Mouse (Mus musculus) thymus, postnatal 25 days (tissue): ENCODE data around the gene 6430550D23Rik.

ENCODE experiments used
- DNase-seq: peaks from one replicate; pipeline ENCODE4 v3.0.0; 2022

6430550D23Rik gene

GRCm38 (mm10) chr2:156007888-156008532, at the start of gene 6430550D23Rik, which contains the start of gene Ergic3:
Gene 6430550D23Rik, minus strand, starts transcription at chr2:156007977.
Gene Ergic3, plus strand, starts transcription at chr2:156008045.
- peak; percentile 99 for DNase-seq

GRCm38 (mm10) chr2:156052816-156053215, 45.0 kb upstream of the 6430550D23Rik start, which contains the start of gene Fer1l4:
Gene Fer1l4, minus strand, starts transcription at chr2:156052947.
- no peak for DNase-seq

GRCm38 (mm10) chr2:156047929-156048328, 40.2 kb upstream of the 6430550D23Rik start:
- peak; percentile 36 for DNase-seq

GRCm38 (mm10) chr2:156042903-156043302, 35.1 kb upstream of the 6430550D23Rik start:
- DNase-seq = no peak

- no peak for DNase-seq
These were observed 31.6 kb upstream of the 6430550D23Rik start for GRCm38 (mm10) chr2:156039390-156039789.

- DNase-seq = no peak
These were observed 17.7 kb upstream of the 6430550D23Rik start for GRCm38 (mm10) chr2:156025482-156025881.

GRCm38 (mm10) chr2:156021765-156022164, 14.0 kb upstream of the 6430550D23Rik start:
- no peak for DNase-seq

- DNase-seq = no peak
These were observed 13.4 kb upstream of the 6430550D23Rik start for GRCm38 (mm10) chr2:156021219-156021618.

GRCm38 (mm10) chr2:156018106-156018505, 10.3 kb upstream of the 6430550D23Rik start:
- no peak for DNase-seq

GRCm38 (mm10) chr2:156005393-156005792, 2.4 kb downstream of the 6430550D23Rik start:
- peak; percentile 23 for DNase-seq

GRCm38 (mm10) chr2:155991863-155992321, 15.9 kb downstream of the 6430550D23Rik start:
- DNase-seq = no peak

- DNase-seq = no peak
These were observed 16.6 kb downstream of the 6430550D23Rik start for GRCm38 (mm10) chr2:155991151-155991550.

- peak; percentile 23 for DNase-seq
These were observed 18.7 kb downstream of the 6430550D23Rik start for GRCm38 (mm10) chr2:155989085-155989484.

- peak; percentile 54 for DNase-seq
These were observed 20.6 kb downstream of the 6430550D23Rik start for GRCm38 (mm10) chr2:155987131-155987530.

- DNase-seq = peak; percentile 84
These were observed 22.0 kb downstream of the 6430550D23Rik start for GRCm38 (mm10) chr2:155985776-155986175.

- peak; percentile 68 for DNase-seq
These were observed 28.3 kb downstream of the 6430550D23Rik start for GRCm38 (mm10) chr2:155979328-155979991.

GRCm38 (mm10) chr2:155974087-155974731, 33.6 kb downstream of the 6430550D23Rik start:
- DNase-seq = peak; percentile 75

GRCm38 (mm10) chr2:155973348-155973747, 34.4 kb downstream of the 6430550D23Rik start:
- no peak for DNase-seq

GRCm38 (mm10) chr2:155962991-155963390, 44.8 kb downstream of the 6430550D23Rik start:
- peak; percentile 18 for DNase-seq

GRCm38 (mm10) chr2:155961862-155962261, 45.9 kb downstream of the 6430550D23Rik start:
- no peak for DNase-seq

GRCm38 (mm10) chr2:155959981-155960380, 47.8 kb downstream of the 6430550D23Rik start:
- no peak for DNase-seq

- DNase-seq = peak; percentile 88
These were observed 51.4 kb downstream of the 6430550D23Rik start, which contains the start of gene Cep250 for GRCm38 (mm10) chr2:155956134-155957059. Gene Cep250, plus strand, starts transcription at chr2:155956458.
